Mouse (Mus musculus) liver, embryonic 15.5 days (tissue): ENCODE data around the gene Cldn4. TPM values are rescaled to one million over a fixed set of nuclear protein-coding genes. Genes with fewer than 3 reads are reported as not detected.

Experiments
- ATAC-seq: fragments of 200-750 bp; cut with Nextera tagmentation; 2 replicates; pipeline ENCODE4 v1.8.0; 2017; ENCODE audit warnings: moderate number of reproducible peaks, mild to moderate bottlenecking, moderate library complexity; ENCODE audit not compliant: insufficient read depth
- H3K27ac ChIP-seq: fragments of 300-500 bp; sonication (generic); replicated peaks from 2 replicates; pipeline ENCODE4 v1.5.1; 2015; ENCODE audit warnings: mild to moderate bottlenecking, inconsistent platforms
- H3K27me3 ChIP-seq: fragments of 300-500 bp; sonication (generic); 2 replicates; pipeline ENCODE4 v1.6.1; 2015; ENCODE audit warnings: mild to moderate bottlenecking, inconsistent platforms
- H3K36me3 ChIP-seq: fragments of 300-500 bp; sonication (generic); replicated peaks from 2 replicates; pipeline ENCODE4 v1.6.1; 2015; ENCODE audit warnings: moderate library complexity, mild to moderate bottlenecking, inconsistent platforms
- H3K4me1 ChIP-seq: fragments of 300-500 bp; sonication (generic); replicated peaks from 2 replicates; pipeline ENCODE4 v1.6.1; 2015; ENCODE audit warnings: inconsistent platforms
- H3K4me2 ChIP-seq: fragments of 300-500 bp; sonication (generic); 2 replicates; pipeline ENCODE4 v1.6.1; 2015; ENCODE audit warnings: moderate library complexity, mild to moderate bottlenecking, inconsistent platforms
- H3K4me3 ChIP-seq: fragments of 300-500 bp; sonication (generic); replicated peaks from 2 replicates; pipeline ENCODE4 v1.5.1; 2015; ENCODE audit warnings: mild to moderate bottlenecking, inconsistent platforms
- H3K9ac ChIP-seq: fragments of 300-500 bp; sonication (generic); 2 replicates; pipeline ENCODE4 v1.6.1; 2015; ENCODE audit warnings: moderate library complexity, mild to moderate bottlenecking, inconsistent platforms
- H3K9me3 ChIP-seq: fragments of 300-500 bp; sonication (generic); replicated peaks from 2 replicates; pipeline ENCODE4 v1.6.1; 2016; ENCODE audit warnings: inconsistent platforms
- WGBS: fragments of 180-500 bp; shearing (Covaris S2); methylation state at CpG from one replicate; pipeline ENCODE4 v1.1.7; 2015; ENCODE audit warnings: mixed read lengths; ENCODE audit not compliant: insufficient replicate concordance; 5-methylcytosine and 5-hydroxymethylcytosine counted together
- polyA plus RNA-seq: library from polyadenylated mRNA; unstranded; fragments of >200 nt; fragmentation: Nextera tagmentation; extraction: Ambion mirVana; gene quantifications from 2 replicates; pipeline ENCODE4 v1.2.1, GENCODE M21; 2015

Cldn4 gene
- polyA plus RNA-seq, 1 experiment from 2014 or later, result 0.18 TPM

- peak within 1 kb of the TSS; percentile 89 for H3K4me3 ChIP-seq
- WGBS, result under 1% methylated on average over 41 of the region's 41 CpGs
- H3K9ac ChIP-seq, result peak within 1 kb of the TSS; percentile 80
- H3K4me2 ChIP-seq, result peak within 1 kb of the TSS; percentile 91
- H3K27me3 ChIP-seq, result peaks cover 15% of the 10 kb centered on the region
- H3K36me3 ChIP-seq, result peaks cover 19% of the 10 kb centered on the region
- H3K9me3 ChIP-seq, result no peaks in the 10 kb centered on the region
- ATAC-seq, result peak; percentile 94
- H3K27ac ChIP-seq, result peak within 1 kb of the TSS; percentile 98
- peaks cover 31% of the 10 kb centered on the region for H3K4me1 ChIP-seq
These were observed 14.4 kb downstream of the Cldn4 start, which contains the start of gene Mettl27 for GRCm38 (mm10) chr5:134932179-134932902. Gene Mettl27 (plus strand): TSS chr5:134932368.

GRCm38 (mm10) chr5:134929988-134930387 is 16.7 kb downstream of the Cldn4 start:
- peaks cover 10% of the 10 kb centered on the region for H3K36me3 ChIP-seq
- peaks cover 15% of the 10 kb centered on the region for H3K27me3 ChIP-seq
- H3K4me2 ChIP-seq, result no peak overlapping the region
- H3K9ac ChIP-seq, result no peak overlapping the region
- no peak overlapping the region for H3K27ac ChIP-seq
- H3K4me1 ChIP-seq, result peaks cover 29% of the 10 kb centered on the region
- H3K4me3 ChIP-seq, result no peak overlapping the region
- no peaks in the 10 kb centered on the region for H3K9me3 ChIP-seq
- no peak for ATAC-seq
- 77% methylated on average over 2 of the region's 2 CpGs for WGBS

GRCm38 (mm10) chr5:134926726-134927125 is 20.0 kb downstream of the Cldn4 start:
- WGBS, result 74% methylated on average over 4 of the region's 4 CpGs
- no peak overlapping the region for H3K4me2 ChIP-seq
- H3K9me3 ChIP-seq, result no peaks in the 10 kb centered on the region
- H3K4me1 ChIP-seq, result peaks cover 16% of the 10 kb centered on the region
- no peak overlapping the region for H3K4me3 ChIP-seq
- no peak overlapping the region for H3K9ac ChIP-seq
- peaks cover 15% of the 10 kb centered on the region for H3K27me3 ChIP-seq
- ATAC-seq, result no peak
- no peaks in the 10 kb centered on the region for H3K36me3 ChIP-seq
- H3K27ac ChIP-seq, result no peak overlapping the region

- Histone ChIP-seq H3K4me1 (peaks cover 45% of the 10 kb centered on the region), H3K9me3 (no peaks in the 10 kb centered on the region), H3K36me3 (no peaks in the 10 kb centered on the region), H3K9ac (no peak overlapping the region), H3K4me3 (no peak overlapping the region), H3K27ac (peak overlapping the region; percentile 98; the same call in 1 of the 2 replicates), H3K4me2 (no peak overlapping the region), H3K27me3 (no peaks in the 10 kb centered on the region)
- no peak for ATAC-seq
- WGBS, result 62% methylated on average over 6 of the region's 6 CpGs
These were observed 23.6 kb downstream of the Cldn4 start for GRCm38 (mm10) chr5:134923141-134923540.

DNA sequence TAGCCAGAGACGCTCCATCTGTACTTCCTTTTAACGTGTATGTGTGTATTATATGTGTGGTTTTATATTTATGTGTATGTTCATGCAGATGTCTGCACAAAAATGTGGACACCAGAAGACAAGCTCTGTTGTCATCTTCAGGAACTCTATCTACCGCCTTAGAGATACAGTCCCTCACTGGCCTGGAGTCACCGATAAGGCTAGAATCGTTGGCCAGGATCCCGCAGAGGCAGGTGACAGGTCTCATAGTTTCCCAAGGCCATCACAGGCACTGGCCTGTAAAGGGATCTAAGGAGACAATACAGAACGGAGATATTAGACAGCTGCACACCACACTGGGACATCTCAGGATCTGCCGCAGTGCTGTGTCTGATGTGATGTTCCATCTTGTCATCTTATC is 25.6 kb downstream of the Cldn4 start:
- 30% methylated on average over 8 of the region's 8 CpGs for WGBS
- ATAC-seq, result peak; percentile 29
- H3K4me3 ChIP-seq, result no peak overlapping the region
- no peaks in the 10 kb centered on the region for H3K27me3 ChIP-seq
- peak overlapping the region; percentile 63 for H3K4me2 ChIP-seq
- no peaks in the 10 kb centered on the region for H3K36me3 ChIP-seq
- H3K9ac ChIP-seq, result peak overlapping the region; percentile 44
- H3K27ac ChIP-seq, result peak overlapping the region; percentile 98
- no peaks in the 10 kb centered on the region for H3K9me3 ChIP-seq
- H3K4me1 ChIP-seq, result peaks cover 63% of the 10 kb centered on the region

GRCm38 (mm10) chr5:134920106-134920687 is 26.5 kb downstream of the Cldn4 start:
- WGBS, result 45% methylated on average over 6 of the region's 6 CpGs
- Histone ChIP-seq H3K27me3 (no peaks in the 10 kb centered on the region), H3K4me2 (peak overlapping the region; percentile 63), H3K36me3 (no peaks in the 10 kb centered on the region), H3K4me1 (peaks cover 70% of the 10 kb centered on the region), H3K9ac (peak overlapping the region; percentile 44), H3K9me3 (no peaks in the 10 kb centered on the region), H3K4me3 (0 out of 2 replicates have a peak overlapping the region, but pooled peaks have one; percentile 11), H3K27ac (peak overlapping the region; percentile 98)
- no peak for ATAC-seq

- Histone ChIP-seq H3K9ac (peak overlapping the region; percentile 44), H3K4me2 (peak overlapping the region; percentile 63), H3K27me3 (no peaks in the 10 kb centered on the region), H3K4me1 (peaks cover 70% of the 10 kb centered on the region), H3K4me3 (peak overlapping the region; percentile 24; the same call in 1 of the 2 replicates), H3K9me3 (no peaks in the 10 kb centered on the region), H3K36me3 (no peaks in the 10 kb centered on the region), H3K27ac (peak overlapping the region; percentile 98)
- 22% methylated on average over 3 of the region's 3 CpGs for WGBS
- ATAC-seq, result peak; percentile 89
These were observed 27.6 kb downstream of the Cldn4 start for GRCm38 (mm10) chr5:134919097-134919496.

- H3K27ac ChIP-seq, result peak overlapping the region; percentile 98
- peak overlapping the region; percentile 57 for H3K9ac ChIP-seq
- peaks cover 70% of the 10 kb centered on the region for H3K4me1 ChIP-seq
- peak overlapping the region; percentile 24 for H3K4me3 ChIP-seq
- H3K4me2 ChIP-seq, result peak overlapping the region; percentile 63
- no peak for ATAC-seq
- H3K27me3 ChIP-seq, result no peaks in the 10 kb centered on the region
- H3K36me3 ChIP-seq, result no peaks in the 10 kb centered on the region
- H3K9me3 ChIP-seq, result no peaks in the 10 kb centered on the region
- WGBS, result 39% methylated on average over 16 of the region's 16 CpGs
These were observed 28.5 kb downstream of the Cldn4 start for GRCm38 (mm10) chr5:134918071-134918832.

- Histone ChIP-seq H3K9ac (peak within 1 kb of the TSS; percentile 84), H3K9me3 (no peaks in the 10 kb centered on the region), H3K4me1 (peaks cover 64% of the 10 kb centered on the region), H3K27me3 (no peaks in the 10 kb centered on the region), H3K36me3 (peaks cover 12% of the 10 kb centered on the region), H3K4me3 (peak within 1 kb of the TSS; percentile 76), H3K27ac (peak within 1 kb of the TSS; percentile 98), H3K4me2 (peak within 1 kb of the TSS; percentile 79)
- 18% methylated on average over 8 of the region's 8 CpGs for WGBS
- peak; percentile 51 for ATAC-seq
These were observed 31.4 kb downstream of the Cldn4 start, which contains the start of gene Cldn13 for GRCm38 (mm10) chr5:134915311-134915710. Gene Cldn13 (minus strand): TSS chr5:134915526.

GRCm38 (mm10) chr5:134914510-134914909 is 32.2 kb downstream of the Cldn4 start:
- Histone ChIP-seq H3K4me2 (peak overlapping the region; percentile 79), H3K4me3 (peak overlapping the region; percentile 76), H3K27ac (peak overlapping the region; percentile 98), H3K4me1 (peaks cover 61% of the 10 kb centered on the region), H3K27me3 (no peaks in the 10 kb centered on the region), H3K36me3 (peaks cover 13% of the 10 kb centered on the region), H3K9me3 (no peaks in the 10 kb centered on the region), H3K9ac (peak overlapping the region; percentile 84)
- no peak for ATAC-seq
- 23% methylated on average over 8 of the region's 8 CpGs for WGBS

DNA sequence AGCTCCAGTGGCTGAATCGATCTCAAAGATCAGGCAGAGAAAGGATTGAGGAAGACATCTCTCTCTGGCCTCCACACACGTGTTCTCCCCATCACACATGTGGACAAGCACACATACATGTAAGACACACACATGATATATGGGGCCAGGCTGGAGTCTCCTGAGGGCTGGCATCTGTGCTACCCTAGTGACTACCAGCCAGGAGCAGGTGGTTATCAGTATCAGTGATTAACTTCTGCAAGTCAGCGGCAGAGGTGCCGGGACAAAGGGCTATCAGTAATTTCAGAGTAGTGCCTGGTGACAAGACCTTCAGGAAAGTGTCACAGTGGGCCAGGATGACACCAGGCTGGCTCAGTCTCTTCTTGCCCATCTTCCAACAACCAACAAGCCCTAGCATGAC is 33.0 kb downstream of the Cldn4 start:
- ATAC-seq, result peak; percentile 85
- Histone ChIP-seq H3K27ac (peak overlapping the region; percentile 98), H3K27me3 (no peaks in the 10 kb centered on the region), H3K36me3 (peaks cover 13% of the 10 kb centered on the region), H3K4me2 (peak overlapping the region; percentile 79), H3K9ac (peak overlapping the region; percentile 84), H3K9me3 (no peaks in the 10 kb centered on the region), H3K4me3 (peak overlapping the region; percentile 76), H3K4me1 (peaks cover 61% of the 10 kb centered on the region)
- WGBS, result 28% methylated on average over 4 of the region's 4 CpGs
